Mouse (Mus musculus): Measurements from ENCODE around the gene Tbl1xr1. TPM values are rescaled to one million over a fixed set of nuclear protein-coding genes. Genes with fewer than 3 reads are reported as not detected.

Tbl1xr1 gene
- polyA plus RNA-seq, 1 experiment from 2014 or later: 10.2 TPM

GRCm38 (mm10) chr3:22082823-22083222 lies 6.4 kb downstream of the Tbl1xr1 start:
- Histone ChIP-seq H3K27ac (ENCODE audit: low read depth, low read length) (no peak overlapping the region), H3K4me2 (ENCODE audit: low read length) (no peak overlapping the region), H3K9me3 (ENCODE audit: control insufficient read depth, low read length) (no peaks in the 10 kb centered on the region), H3K36me3 (ENCODE audit: control insufficient read depth, insufficient read depth, low read length) (no peaks in the 10 kb centered on the region), H3K9ac (ENCODE audit: low read depth, low read length) (no peak overlapping the region), H3K27me3 (replicated peaks; ENCODE audit: control insufficient read depth, insufficient read depth, low read length) (no peaks in the 10 kb centered on the region), H3K4me3 (ENCODE audit: low read length) (no peak overlapping the region), H3K4me1 (ENCODE audit: control insufficient read depth, insufficient read depth, low read depth, low read length) (peaks cover 17% of the 10 kb centered on the region)
- ATAC-seq: no peak
- 96% methylated on average over 4 of the region's 4 CpGs for whole genome bisulfite sequencing

- ATAC-seq: no peak
- H3K27me3 ChIP-seq (replicated peaks; ENCODE audit: control insufficient read depth, insufficient read depth, low read length): no peaks in the 10 kb centered on the region
- WGBS: 89% methylated on average over 10 of the region's 10 CpGs
Measured at GRCm38 (mm10) chr3:22084222-22084996, 8.0 kb downstream of the Tbl1xr1 start.

GRCm38 (mm10) chr3:22089825-22090224 lies 13.4 kb downstream of the Tbl1xr1 start:
- WGBS: 74% methylated on average over 3 of the region's 3 CpGs
- Histone ChIP-seq H3K9ac (ENCODE audit: low read depth, low read length) (no peak overlapping the region), H3K4me1 (ENCODE audit: control insufficient read depth, insufficient read depth, low read depth, low read length) (no peaks in the 10 kb centered on the region), H3K27me3 (replicated peaks; ENCODE audit: control insufficient read depth, insufficient read depth, low read length) (no peaks in the 10 kb centered on the region), H3K9me3 (ENCODE audit: control insufficient read depth, low read length) (no peaks in the 10 kb centered on the region), H3K4me3 (ENCODE audit: low read length) (no peak overlapping the region), H3K27ac (ENCODE audit: low read depth, low read length) (no peak overlapping the region), H3K36me3 (ENCODE audit: control insufficient read depth, insufficient read depth, low read length) (no peaks in the 10 kb centered on the region), H3K4me2 (ENCODE audit: low read length) (no peak overlapping the region)
- no peak for ATAC-seq

More at GRCm38 (mm10) chr3:22084222-22084996, 8.0 kb downstream of the Tbl1xr1 start:
- H3K4me3 ChIP-seq (ENCODE audit: low read length): no peak overlapping the region
- H3K9ac ChIP-seq (ENCODE audit: low read depth, low read length): no peak overlapping the region
- peaks cover 3% of the 10 kb centered on the region; the same call in 1 of the 2 replicates for H3K4me1 ChIP-seq (ENCODE audit: control insufficient read depth, insufficient read depth, low read depth, low read length)
- no peak overlapping the region for H3K27ac ChIP-seq (ENCODE audit: low read depth, low read length)
- no peak overlapping the region for H3K4me2 ChIP-seq (ENCODE audit: low read length)
- no peaks in the 10 kb centered on the region for H3K36me3 ChIP-seq (ENCODE audit: control insufficient read depth, insufficient read depth, low read length)
- H3K9me3 ChIP-seq (ENCODE audit: control insufficient read depth, low read length): no peaks in the 10 kb centered on the region

GRCm38 (mm10) chr3:22090431-22091265 lies 14.2 kb downstream of the Tbl1xr1 start:
- no peak overlapping the region for H3K4me2 ChIP-seq (ENCODE audit: low read length)
- H3K9ac ChIP-seq (ENCODE audit: low read depth, low read length): no peak overlapping the region
- H3K27me3 ChIP-seq (replicated peaks; ENCODE audit: control insufficient read depth, insufficient read depth, low read length): no peaks in the 10 kb centered on the region
- ATAC-seq: no peak
- no peak overlapping the region for H3K27ac ChIP-seq (ENCODE audit: low read depth, low read length)
- WGBS: 77% methylated on average over 8 of the region's 8 CpGs
- no peaks in the 10 kb centered on the region for H3K9me3 ChIP-seq (ENCODE audit: control insufficient read depth, low read length)
- no peak overlapping the region for H3K4me3 ChIP-seq (ENCODE audit: low read length)
- H3K4me1 ChIP-seq (ENCODE audit: control insufficient read depth, insufficient read depth, low read depth, low read length): no peaks in the 10 kb centered on the region
- no peaks in the 10 kb centered on the region for H3K36me3 ChIP-seq (ENCODE audit: control insufficient read depth, insufficient read depth, low read length)

- no peak overlapping the region for H3K4me3 ChIP-seq (ENCODE audit: low read length)
- H3K4me1 ChIP-seq (ENCODE audit: control insufficient read depth, insufficient read depth, low read depth, low read length): no peaks in the 10 kb centered on the region
- no peaks in the 10 kb centered on the region for H3K9me3 ChIP-seq (ENCODE audit: control insufficient read depth, low read length)
- no peak overlapping the region for H3K4me2 ChIP-seq (ENCODE audit: low read length)
- ATAC-seq: no peak
- H3K27me3 ChIP-seq (replicated peaks; ENCODE audit: control insufficient read depth, insufficient read depth, low read length): no peaks in the 10 kb centered on the region
- whole genome bisulfite sequencing: 84% methylated on average over 3 of the region's 3 CpGs
- no peak overlapping the region for H3K9ac ChIP-seq (ENCODE audit: low read depth, low read length)
- H3K36me3 ChIP-seq (ENCODE audit: control insufficient read depth, insufficient read depth, low read length): no peaks in the 10 kb centered on the region
- H3K27ac ChIP-seq (ENCODE audit: low read depth, low read length): no peak overlapping the region
Measured at GRCm38 (mm10) chr3:22091266-22091550, 14.8 kb downstream of the Tbl1xr1 start.

GRCm38 (mm10) chr3:22091681-22092080 lies 15.2 kb downstream of the Tbl1xr1 start:
- H3K9me3 ChIP-seq (ENCODE audit: control insufficient read depth, low read length): no peaks in the 10 kb centered on the region
- no peak overlapping the region for H3K9ac ChIP-seq (ENCODE audit: low read depth, low read length)
- WGBS: 89% methylated on average over 3 of the region's 3 CpGs
- H3K4me1 ChIP-seq (ENCODE audit: control insufficient read depth, insufficient read depth, low read depth, low read length): no peaks in the 10 kb centered on the region
- H3K4me3 ChIP-seq (ENCODE audit: low read length): no peak overlapping the region
- H3K36me3 ChIP-seq (ENCODE audit: control insufficient read depth, insufficient read depth, low read length): no peaks in the 10 kb centered on the region
- no peak overlapping the region for H3K4me2 ChIP-seq (ENCODE audit: low read length)
- H3K27me3 ChIP-seq (replicated peaks; ENCODE audit: control insufficient read depth, insufficient read depth, low read length): no peaks in the 10 kb centered on the region
- no peak overlapping the region for H3K27ac ChIP-seq (ENCODE audit: low read depth, low read length)
- ATAC-seq: no peak

GRCm38 (mm10) chr3:22092784-22093183 lies 16.3 kb downstream of the Tbl1xr1 start:
- Histone ChIP-seq H3K4me1 (ENCODE audit: control insufficient read depth, insufficient read depth, low read depth, low read length) (no peaks in the 10 kb centered on the region), H3K9me3 (ENCODE audit: control insufficient read depth, low read length) (no peaks in the 10 kb centered on the region), H3K9ac (ENCODE audit: low read depth, low read length) (no peak overlapping the region), H3K4me3 (ENCODE audit: low read length) (no peak overlapping the region), H3K4me2 (ENCODE audit: low read length) (no peak overlapping the region), H3K36me3 (ENCODE audit: control insufficient read depth, insufficient read depth, low read length) (no peaks in the 10 kb centered on the region), H3K27me3 (replicated peaks; ENCODE audit: control insufficient read depth, insufficient read depth, low read length) (no peaks in the 10 kb centered on the region), H3K27ac (ENCODE audit: low read depth, low read length) (no peak overlapping the region)
- ATAC-seq: no peak
- WGBS: 89% methylated on average over 5 of the region's 5 CpGs

GRCm38 (mm10) chr3:22103986-22104515 lies 27.6 kb downstream of the Tbl1xr1 start:
- Histone ChIP-seq H3K27me3 (replicated peaks; ENCODE audit: control insufficient read depth, insufficient read depth, low read length) (no peaks in the 10 kb centered on the region), H3K9me3 (ENCODE audit: control insufficient read depth, low read length) (no peaks in the 10 kb centered on the region), H3K27ac (ENCODE audit: low read depth, low read length) (no peak overlapping the region), H3K4me1 (ENCODE audit: control insufficient read depth, insufficient read depth, low read depth, low read length) (peaks cover 20% of the 10 kb centered on the region), H3K36me3 (ENCODE audit: control insufficient read depth, insufficient read depth, low read length) (no peaks in the 10 kb centered on the region), H3K4me2 (ENCODE audit: low read length) (no peak overlapping the region), H3K9ac (ENCODE audit: low read depth, low read length) (no peak overlapping the region), H3K4me3 (ENCODE audit: low read length) (no peak overlapping the region)
- 45% methylated on average over 5 of the region's 5 CpGs for WGBS
- ATAC-seq: no peak

GRCm38 (mm10) chr3:22105471-22105870 lies 29.0 kb downstream of the Tbl1xr1 start:
- Histone ChIP-seq H3K4me1 (ENCODE audit: control insufficient read depth, insufficient read depth, low read depth, low read length) (peaks cover 15% of the 10 kb centered on the region), H3K9ac (ENCODE audit: low read depth, low read length) (no peak overlapping the region), H3K36me3 (ENCODE audit: control insufficient read depth, insufficient read depth, low read length) (no peaks in the 10 kb centered on the region), H3K27me3 (replicated peaks; ENCODE audit: control insufficient read depth, insufficient read depth, low read length) (no peaks in the 10 kb centered on the region), H3K9me3 (ENCODE audit: control insufficient read depth, low read length) (no peaks in the 10 kb centered on the region), H3K4me3 (ENCODE audit: low read length) (no peak overlapping the region), H3K27ac (ENCODE audit: low read depth, low read length) (no peak overlapping the region), H3K4me2 (ENCODE audit: low read length) (no peak overlapping the region)
- 86% methylated on average over 6 of the region's 6 CpGs for WGBS
- no peak for ATAC-seq
